In the genomic region with DNA sequence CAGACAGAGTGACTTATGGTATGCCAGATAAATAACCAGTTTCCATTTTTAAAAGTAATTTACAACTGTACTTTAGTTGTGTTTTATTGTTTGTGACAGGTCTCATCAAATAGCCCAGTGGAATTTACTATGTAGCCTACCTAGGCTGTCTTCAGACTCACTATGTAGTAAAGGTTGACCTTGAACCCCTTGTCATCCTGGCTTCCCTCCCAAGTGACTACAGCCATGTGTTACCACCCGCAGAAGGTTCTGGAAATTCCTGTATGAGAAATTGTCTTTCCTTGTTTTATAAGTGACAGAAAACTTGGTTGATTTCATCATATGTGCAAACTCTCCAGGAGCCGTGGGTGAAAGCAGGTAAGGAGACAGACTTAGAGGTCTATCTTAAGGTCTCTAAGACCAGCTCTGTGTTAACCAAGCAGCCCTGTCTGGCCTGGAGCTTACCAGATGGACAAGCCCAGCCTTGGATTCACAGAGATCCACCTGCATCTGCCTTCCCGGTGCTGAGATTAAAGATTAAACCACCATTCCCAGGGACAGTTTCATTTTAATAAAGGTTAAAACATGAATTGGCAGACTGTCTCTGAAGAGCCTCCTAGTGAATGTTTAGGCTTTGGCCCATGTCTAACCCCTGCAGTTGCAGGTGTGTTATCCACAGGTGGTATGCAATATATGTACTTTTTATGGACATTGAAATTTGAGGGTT, we compare ENCODE assay signal across 22 mouse cellular contexts. TPM values are rescaled to one million over a fixed set of nuclear protein-coding genes. Genes with fewer than 3 reads are reported as not detected.
DNase-seq lines count a peak whose midpoint lies in the region; ATAC-seq and TF ChIP-seq lines count a peak whose summit lies in the region.
"Had no signal": no experiment of that assay in that cellular context is flagged by ENCODE, and none has a peak within 500 bp of the region (broad histone marks: within the 10 kb centered on the region; RNA-seq: fewer than 3 reads in every experiment).

No protein-coding gene starts in this region.

- no peaks in the 10 kb centered on the region for H3K36me3 ChIP-seq in heart, embryonic 12.5 days
- no peaks in the 10 kb centered on the region for H3K36me3 ChIP-seq in liver, adult 2 months (ENCODE audit: control insufficient read depth, insufficient read depth, low read length)
- H3K36me3 ChIP-seq in liver, embryonic 12.5 days = peaks cover 54% of the 10 kb centered on the region
- H3K36me3 ChIP-seq: neural tube, embryonic 13.5 days had no signal

- no peak for ATAC-seq in heart, embryonic 12.5 days (ENCODE audit: insufficient number of reproducible peaks, low FRiP score)
- ATAC-seq in liver, embryonic 12.5 days = no peak
- ATAC-seq: activated CD4-positive, CD25-positive, alpha-beta regulatory T cell, adult 4 months; forebrain, embryonic 16.5 days; hindbrain, postnatal 0 days; Patski had no signal

- no peak overlapping the region for H3K4me3 ChIP-seq in heart, embryonic 12.5 days
- no peak overlapping the region for H3K4me3 ChIP-seq in liver, adult 2 months (ENCODE audit: insufficient read depth, low read depth, low read length)
- H3K4me3 ChIP-seq in liver, embryonic 12.5 days = no peak overlapping the region
- H3K4me3 ChIP-seq: neural tube, embryonic 13.5 days had no signal

- H3K9me3 ChIP-seq in heart, embryonic 12.5 days (replicated peaks) = no peaks in the 10 kb centered on the region
- no peaks in the 10 kb centered on the region for H3K9me3 ChIP-seq in liver, embryonic 12.5 days (replicated peaks)
- H3K9me3 ChIP-seq: neural tube, embryonic 13.5 days had no signal

- TF ChIP-seq POLR2A in liver, adult 2 months (IDR thresholded peaks at IDR 0.05; ENCODE audit: extremely low read depth, insufficient read depth, low read length) = no peak

- no peak for TF ChIP-seq CTCF in liver, adult 2 months (IDR thresholded peaks at IDR 0.05; ENCODE audit: low read depth, low read length)

- H3K27ac ChIP-seq in heart, embryonic 12.5 days (ENCODE audit: poor library complexity, severe bottlenecking) = peak overlapping the region; percentile 94
- peak overlapping the region; percentile 84 for H3K27ac ChIP-seq in liver, adult 2 months (replicated peaks; ENCODE audit: insufficient read depth, low read depth, low read length)
- H3K27ac ChIP-seq in liver, embryonic 12.5 days = peak overlapping the region; percentile 98
- H3K27ac ChIP-seq: hindbrain, postnatal 0 days; macrophage; neural tube, embryonic 13.5 days had no signal

- no peaks in the 10 kb centered on the region for H3K27me3 ChIP-seq in heart, embryonic 12.5 days (replicated peaks)
- no peaks in the 10 kb centered on the region for H3K27me3 ChIP-seq in liver, adult 2 months (ENCODE audit: control insufficient read depth, insufficient read depth, low read length)
- H3K27me3 ChIP-seq in liver, embryonic 12.5 days (replicated peaks) = no peaks in the 10 kb centered on the region
- H3K27me3 ChIP-seq: neural tube, embryonic 13.5 days; Patski had no signal

- intact Hi-C loops in left cerebral cortex, postnatal 25 days (cut with DNase I) = no loop called here

- H3K4me2 ChIP-seq in heart, embryonic 12.5 days = no peak overlapping the region
- H3K4me2 ChIP-seq in liver, embryonic 12.5 days = peak overlapping the region; percentile 93
- H3K4me2 ChIP-seq: midbrain, embryonic 11.5 days; neural tube, embryonic 13.5 days had no signal

- no peak for DNase-seq in heart, adult 11 months
- DNase-seq in liver, adult 2 months (ENCODE audit: extremely low read depth, low read depth, low spot score) = peak; percentile 91
- DNase-seq in liver = no peak
- DNase-seq in left cerebral cortex, postnatal 25 days (ENCODE audit: low spot score in 2 of 2) = no peak
- no peak for DNase-seq in frontal cortex, postnatal 25 days (ENCODE audit: low spot score in 2 of 2)
- DNase-seq: adrenal gland, postnatal 14 days; cerebellum, postnatal 25 days; kidney, adult 2 months; kidney, postnatal 4 days; layer of hippocampus, postnatal 36 days; left cerebral cortex, postnatal 4 days; lung, adult 2 months; right cerebral cortex, postnatal 14 days had no signal

- H3K9ac ChIP-seq in heart, embryonic 12.5 days = no peak overlapping the region
- no peak overlapping the region for H3K9ac ChIP-seq in liver, adult 2 months (ENCODE audit: low read depth, low read length)
- H3K9ac ChIP-seq in liver, embryonic 12.5 days = peak overlapping the region; percentile 69
- H3K9ac ChIP-seq: neural tube, embryonic 13.5 days had no signal

- 85% methylated on average over 3 of the region's 3 CpGs for whole genome bisulfite sequencing in heart, embryonic 12.5 days
- 24% methylated on average over 3 of the region's 3 CpGs for WGBS in liver, adult 2 months
- WGBS in liver, embryonic 12.5 days (ENCODE audit: insufficient replicate concordance) = 75% methylated on average over 3 of the region's 3 CpGs

- peaks cover 44% of the 10 kb centered on the region for H3K4me1 ChIP-seq in heart, embryonic 12.5 days (replicated peaks)
- H3K4me1 ChIP-seq in liver, adult 2 months (ENCODE audit: control insufficient read depth, insufficient read depth, low read length) = peaks cover 47% of the 10 kb centered on the region
- peaks cover 94% of the 10 kb centered on the region for H3K4me1 ChIP-seq in liver, embryonic 12.5 days

- H3K79me2 ChIP-seq in liver, adult 2 months (ENCODE audit: control insufficient read depth, insufficient read depth, low read length) = peaks cover 32% of the 10 kb centered on the region

RNA-seq across cellular contexts. Expression of a gene that starts 8.1 kb away (rescaled TPM):
- polyA plus RNA-seq in heart, embryonic 12.5 days (2016; fragmentation: Nextera tagmentation; extraction: Ambion mirVana) = 12.4 and 14.0 TPM in 2 replicates
- 12.0 and 12.1 TPM in 2 replicates for total RNA-seq in liver, adult 2 months (2014; rRNA removed)
- polyA plus RNA-seq in liver, adult 2 months (2012; rRNA removed) = 9.8 and 12.5 TPM in 2 replicates
- polyA plus RNA-seq in liver, embryonic 12.5 days (2016; fragmentation: Nextera tagmentation; extraction: Ambion mirVana) = 39.8 and 41.1 TPM in 2 replicates
- 10 to 100 TPM; 52.3 to 57.2 TPM for total RNA-seq in left cerebral cortex, postnatal 25 days (2021)
